Mouse (Mus musculus): ENCODE measurements at regions not wholly inside any gene's neighbourhood (a gene's known extent, or its start where the extent isn't known, plus 50 kb on each side); places are given as distances from the start of the nearest gene placed in this dataset.

DNA sequence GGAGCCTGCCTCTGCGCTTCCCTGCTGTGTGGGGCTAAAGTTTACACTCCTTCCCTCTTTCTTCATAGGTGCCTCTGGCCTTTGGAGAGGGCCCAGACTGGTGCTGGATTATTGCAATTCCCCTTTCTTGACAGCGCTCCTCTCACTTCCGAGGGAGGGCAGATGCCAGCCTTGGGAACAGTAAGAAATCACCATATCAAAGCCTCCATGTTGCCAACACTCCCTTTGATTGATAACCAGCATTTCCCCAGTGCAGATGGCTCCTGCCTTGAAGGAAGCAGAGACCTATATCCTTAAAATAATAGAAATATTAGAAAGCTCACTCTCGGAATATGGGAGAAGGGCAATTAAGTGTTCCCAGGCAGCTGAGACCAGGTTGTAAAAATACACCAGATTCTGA, 63.1 kb upstream of the Cep295 start:
- DNase-seq (ENCODE audit: low spot score in 2 of 2): no peak

DNA sequence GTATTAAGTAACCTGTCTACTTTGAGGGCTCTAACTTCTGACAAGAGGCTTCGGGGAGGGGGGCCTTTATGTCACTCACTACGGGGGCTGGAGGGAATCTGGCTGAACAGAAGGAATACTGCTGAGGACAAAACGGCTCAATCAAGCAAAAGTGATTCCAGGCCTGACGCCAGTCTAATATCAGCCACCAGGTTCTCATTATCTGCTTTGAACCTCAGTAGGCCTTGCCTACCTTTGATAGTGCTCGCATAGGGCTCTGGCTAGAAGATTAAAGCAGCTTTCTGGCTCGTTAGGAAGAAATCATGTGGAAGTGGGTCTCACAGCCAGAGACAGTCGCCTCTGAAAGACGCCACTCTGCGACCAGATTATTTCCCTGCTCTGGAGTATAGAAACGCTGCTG, 64.3 kb upstream of the Cep295 start:
- DNase-seq (ENCODE audit: low spot score in 2 of 2): no peak

DNA sequence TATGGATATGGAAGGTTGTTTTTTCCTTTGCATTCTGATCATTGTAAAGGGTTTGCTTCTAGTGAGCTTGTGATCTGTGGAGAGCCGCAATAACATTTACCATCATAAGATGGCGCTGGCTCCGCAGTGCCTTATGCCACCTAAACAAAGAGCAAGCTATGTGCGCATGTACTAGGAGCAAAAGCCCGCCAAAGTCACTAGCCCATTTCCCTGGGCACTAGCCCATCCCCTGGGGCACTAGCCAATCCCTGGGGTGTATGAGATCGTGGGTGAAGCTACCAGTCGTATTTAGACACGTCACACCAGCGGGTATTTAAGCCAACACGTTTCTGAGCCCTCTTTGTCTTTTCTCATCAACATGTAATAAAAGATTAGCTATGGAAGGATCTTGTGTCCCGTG, 59.0 kb upstream of the Smco4 start:
- DNase-seq (ENCODE audit: low spot score in 2 of 2): peak in 1 of 2 experiments; percentile 3

DNA sequence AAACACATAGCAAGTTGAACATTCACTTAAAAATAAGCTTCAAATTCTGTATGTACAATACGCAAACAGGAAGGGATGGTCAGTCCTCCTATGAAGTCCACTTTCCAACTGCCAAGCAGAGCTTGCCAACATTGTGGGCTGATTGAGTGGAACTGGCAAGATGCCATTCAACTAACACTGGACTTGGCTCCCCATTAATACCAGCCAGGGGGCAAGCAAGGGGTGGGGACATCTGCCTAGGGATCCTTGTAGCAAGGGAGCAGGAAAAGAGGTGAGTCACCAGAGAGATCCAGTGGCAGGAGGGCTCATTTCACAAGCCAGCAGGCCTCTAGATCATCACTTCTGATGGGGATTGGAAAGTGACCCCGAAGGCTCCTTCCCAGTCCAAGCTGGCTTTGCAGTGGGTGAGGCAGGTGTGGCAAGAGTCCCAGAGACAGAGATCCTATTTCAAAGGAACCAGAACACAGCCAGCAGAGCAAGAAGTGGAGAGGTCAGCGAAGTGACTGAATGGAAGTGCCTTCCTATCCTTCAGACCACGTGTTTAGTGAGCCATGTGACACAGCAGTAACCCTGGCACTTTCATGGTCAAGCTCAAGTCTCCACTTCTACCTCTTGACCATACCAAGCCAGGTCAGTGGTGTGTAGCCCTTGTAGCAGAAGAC, 53.8 kb upstream of the Smco4 start:
- DNase-seq (ENCODE audit: low spot score in 2 of 2): no peak

DNA sequence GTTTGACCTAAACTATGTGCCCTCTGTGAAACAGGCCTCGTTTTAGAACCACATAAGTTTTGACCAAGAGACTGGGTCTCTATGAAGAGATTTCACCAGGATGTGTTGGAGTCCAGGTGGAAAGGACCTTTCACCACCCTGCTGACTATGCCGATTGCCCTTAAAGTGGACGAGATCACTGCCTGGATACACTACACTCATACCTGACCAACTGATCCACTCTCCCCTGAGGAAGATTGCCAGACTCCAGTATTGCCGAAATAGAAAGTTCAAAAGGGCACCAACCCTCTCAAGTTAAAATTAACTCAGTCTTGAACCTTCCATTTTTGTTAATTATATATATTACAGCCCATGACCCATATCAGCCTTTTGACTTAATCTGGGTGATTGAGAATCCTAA, 51.1 kb upstream of the Smco4 start:
- DNase-seq (ENCODE audit: low spot score in 2 of 2): no peak
